In the genomic region with DNA sequence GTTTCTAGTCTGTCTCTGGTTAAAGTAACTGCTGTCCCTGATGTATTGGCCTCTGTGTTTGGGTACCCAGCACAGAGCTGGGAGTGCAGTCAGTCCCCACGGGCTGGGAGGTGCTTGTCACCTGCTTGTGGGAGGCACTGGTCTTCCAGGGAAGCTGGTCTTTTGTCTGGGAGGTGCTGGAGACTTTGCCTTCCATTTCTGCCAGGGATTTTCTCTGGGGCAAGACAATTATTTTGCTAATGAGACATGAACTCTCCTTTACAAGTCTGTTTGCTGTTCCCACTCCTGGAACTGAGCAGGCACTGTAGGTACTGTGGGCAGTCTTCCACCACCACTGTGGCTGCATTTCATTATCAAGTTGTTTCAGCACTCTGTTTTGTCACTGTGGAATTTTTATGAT, we compare ENCODE assay signal across 23 mouse cellular contexts.
DNase-seq lines count a peak whose midpoint lies in the region; ATAC-seq lines count a peak whose summit lies in the region.
"Had no signal": no experiment of that assay in that cellular context is flagged by ENCODE, and none has a peak within 500 bp of the region (broad histone marks: within the 10 kb centered on the region; RNA-seq: fewer than 3 reads in every experiment).

No protein-coding gene starts in this region.

- H3K27ac ChIP-seq in midbrain, embryonic 11.5 days (ENCODE audit: low read depth, low read length): no peak overlapping the region
- no peak overlapping the region for H3K27ac ChIP-seq in midbrain, embryonic 16.5 days (ENCODE audit: low read length)
- H3K27ac ChIP-seq in limb, embryonic 10.5 days: 0 out of 2 replicates have a peak overlapping the region, but pooled peaks have one; percentile 25
- H3K27ac ChIP-seq: embryonic facial prominence, embryonic 10.5 days; embryonic facial prominence, embryonic 12.5 days; forebrain, embryonic 13.5 days; forebrain, embryonic 15.5 days had no signal

- H3K4me2 ChIP-seq in midbrain, embryonic 11.5 days: no peak overlapping the region
- H3K4me2 ChIP-seq in midbrain, embryonic 16.5 days (ENCODE audit: low read length): no peak overlapping the region
- H3K4me2 ChIP-seq: embryonic facial prominence, embryonic 12.5 days; forebrain, embryonic 13.5 days; forebrain, embryonic 15.5 days had no signal

- H3K27me3 ChIP-seq in midbrain, embryonic 11.5 days (ENCODE audit: control insufficient read depth, insufficient read depth, low read length): no peaks in the 10 kb centered on the region
- no peaks in the 10 kb centered on the region for H3K27me3 ChIP-seq in midbrain, embryonic 16.5 days (ENCODE audit: control insufficient read depth, insufficient read depth, low read depth, low read length)
- H3K27me3 ChIP-seq in limb, embryonic 10.5 days (ENCODE audit: low read depth, poor library complexity, severe bottlenecking): peaks cover 1% of the 10 kb centered on the region; the same call in 1 of the 2 replicates
- H3K27me3 ChIP-seq: CH12.LX; embryonic facial prominence, embryonic 12.5 days; forebrain, embryonic 13.5 days; forebrain, embryonic 15.5 days had no signal

- no peak overlapping the region for H3K9ac ChIP-seq in midbrain, embryonic 11.5 days (ENCODE audit: low read length)
- H3K9ac ChIP-seq in midbrain, embryonic 16.5 days (ENCODE audit: low read depth, low read length): no peak overlapping the region
- H3K9ac ChIP-seq: embryonic facial prominence, embryonic 12.5 days; forebrain, embryonic 13.5 days; forebrain, embryonic 15.5 days; forebrain, postnatal 0 days had no signal

- H3K4me3 ChIP-seq in midbrain, embryonic 11.5 days (ENCODE audit: low read depth, low read length): no peak overlapping the region
- no peak overlapping the region for H3K4me3 ChIP-seq in midbrain, embryonic 16.5 days (ENCODE audit: low read depth, low read length)
- no peak overlapping the region for H3K4me3 ChIP-seq in limb, embryonic 10.5 days
- H3K4me3 ChIP-seq: embryonic facial prominence, embryonic 10.5 days; embryonic facial prominence, embryonic 12.5 days; forebrain, embryonic 13.5 days; forebrain, embryonic 15.5 days had no signal

- no peak for ATAC-seq in midbrain, embryonic 11.5 days (ENCODE audit: low FRiP score)
- ATAC-seq in midbrain, embryonic 16.5 days: no peak
- ATAC-seq: CD4-positive, CD25-positive, alpha-beta regulatory T cell, adult 4 months; forebrain, embryonic 13.5 days; forebrain, embryonic 15.5 days; forebrain, postnatal 0 days had no signal

- H3K36me3 ChIP-seq in midbrain, embryonic 11.5 days (ENCODE audit: control insufficient read depth, insufficient read depth, low read length): no peaks in the 10 kb centered on the region
- no peaks in the 10 kb centered on the region for H3K36me3 ChIP-seq in midbrain, embryonic 16.5 days (ENCODE audit: control insufficient read depth, insufficient read depth, low read length)
- H3K36me3 ChIP-seq in limb, embryonic 10.5 days: 0 out of 2 replicates have a peak, but pooled peaks cover 2% of the 10 kb centered on the region
- H3K36me3 ChIP-seq: embryonic facial prominence, embryonic 12.5 days; forebrain, embryonic 15.5 days had no signal

- 20% methylated on average over 1 of the region's 1 CpGs for WGBS in midbrain, embryonic 11.5 days
- 18% methylated on average over 1 of the region's 1 CpGs for WGBS in midbrain, embryonic 16.5 days
- 21% methylated on average over 1 of the region's 1 CpGs for WGBS in limb, embryonic 10.5 days

- H3K9me3 ChIP-seq in midbrain, embryonic 11.5 days (ENCODE audit: control insufficient read depth, low read length): no peaks in the 10 kb centered on the region; the same call in 1 of the 2 replicates
- no peaks in the 10 kb centered on the region; the same call in 1 of the 2 replicates for H3K9me3 ChIP-seq in midbrain, embryonic 16.5 days (replicated peaks; ENCODE audit: control insufficient read depth, low read length, poor library complexity, severe bottlenecking)
- H3K9me3 ChIP-seq in limb, embryonic 10.5 days (replicated peaks): no peaks in the 10 kb centered on the region
- H3K9me3 ChIP-seq: embryonic facial prominence, embryonic 12.5 days; forebrain, embryonic 13.5 days; forebrain, embryonic 15.5 days had no signal

- peak; percentile 65 for DNase-seq in midbrain, embryonic 11.5 days (ENCODE audit: low spot score, missing footprints)
- DNase-seq in ES-CJ7 (ENCODE audit: low read depth, low spot score) (peak; percentile 14), ZHBTc4 (ENCODE audit: low read depth, low spot score) (peak; percentile 51), adipocyte (ENCODE audit: low spot score) (no peak)
- DNase-seq in limb, embryonic 10.5 days (ENCODE audit: low spot score): no peak
- DNase-seq in thymus, postnatal 36 days: no peak
- no peak for DNase-seq in adrenal gland, postnatal 4 days (ENCODE audit: low spot score in 2 of 2)
- DNase-seq: adrenal gland, adult 8-10 months; adrenal gland, postnatal 36 days; B cell, adult 2 months; cerebellum, adult 11-12 months; cerebellum, adult 8-10 months; cerebellum, adult 9-11 months; cerebellum, postnatal 14 days; cerebellum, postnatal 36 days; forebrain, postnatal 0 days had no signal

- H3K4me1 ChIP-seq in midbrain, embryonic 11.5 days (ENCODE audit: control insufficient read depth, insufficient read depth, low read length): no peaks in the 10 kb centered on the region
- no peaks in the 10 kb centered on the region for H3K4me1 ChIP-seq in midbrain, embryonic 16.5 days (ENCODE audit: control insufficient read depth, insufficient read depth, low read length)
- peaks cover 17% of the 10 kb centered on the region for H3K4me1 ChIP-seq in limb, embryonic 10.5 days
- H3K4me1 ChIP-seq: forebrain, embryonic 15.5 days had no signal

Comparison
In these comparisons a context has a peak if more than half of its experiments do, and no peak if none do; other contexts are left out.
1. DNase-seq: peak in midbrain, embryonic 11.5 days (single experiment), ES-CJ7 (single experiment) and ZHBTc4 (single experiment); none in limb, embryonic 10.5 days (single experiment), thymus, postnatal 36 days (0 of 2), adrenal gland, postnatal 4 days (0 of 2) and adipocyte (single experiment).